Mouse (Mus musculus) urinary bladder, adult 2 months (tissue): ENCODE data around the gene Hipk1. TPM values are rescaled to one million over a fixed set of nuclear protein-coding genes. Genes with fewer than 3 reads are reported as not detected.
A peak's percentile ranks its signal among the peaks of the same experiment; 100 is the strongest.
"Not testable (repeated sequence)": the region's sequence is repeated elsewhere in the genome, so short reads cannot be mapped to it uniquely, and the experiment has no call there.

Experiments used
- DNase-seq: peaks from one replicate; pipeline ENCODE4 v3.0.0; 2022; ENCODE audit warnings: low spot score
- polyA plus RNA-seq: library from polyadenylated mRNA; depleted of rRNA; stranded (reverse); fragments of >200 nt; gene quantifications from 2 replicates; pipeline ENCODE4 v1.2.3, GENCODE M21; 2012

Hipk1 gene
- polyA plus RNA-seq, 1 experiment: 31.6 TPM

DNA sequence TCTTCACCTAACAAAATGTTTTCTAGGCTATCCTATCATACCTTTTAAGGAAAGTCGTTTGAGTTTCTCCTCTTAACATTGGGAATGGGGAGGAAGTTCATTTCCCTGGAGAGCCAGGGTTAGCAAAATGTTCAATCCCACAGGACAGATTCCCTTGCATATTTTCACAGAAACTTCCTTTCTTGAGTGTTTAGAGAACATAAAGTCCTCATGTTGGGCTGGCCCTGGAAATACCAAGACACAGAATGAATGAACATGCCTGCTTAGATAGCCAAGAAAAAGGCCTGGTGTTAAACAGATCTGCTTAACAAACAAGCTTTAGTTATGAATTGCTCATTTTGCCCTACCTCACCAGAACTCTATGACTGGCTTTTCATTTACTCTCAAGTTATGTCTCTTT is 1.2 kb upstream of the Hipk1 start:
- DNase-seq: no peak

DNA sequence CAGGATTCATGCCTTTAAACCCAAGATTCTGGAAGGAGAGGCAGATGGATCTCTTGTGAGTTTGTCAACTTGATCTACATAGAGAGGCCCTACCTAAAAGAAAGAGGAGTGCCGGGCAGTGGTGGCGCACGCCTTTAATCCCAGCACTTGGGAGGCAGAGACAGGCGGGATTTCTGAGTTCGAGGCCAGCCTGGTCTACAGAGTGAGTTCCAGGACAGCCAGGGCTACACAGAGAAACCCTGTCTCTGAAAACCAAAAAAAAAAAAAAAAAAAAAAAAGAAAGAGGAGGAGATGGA is 696 bp upstream of the Hipk1 start:
- DNase-seq: not testable (repeated sequence)

DNA sequence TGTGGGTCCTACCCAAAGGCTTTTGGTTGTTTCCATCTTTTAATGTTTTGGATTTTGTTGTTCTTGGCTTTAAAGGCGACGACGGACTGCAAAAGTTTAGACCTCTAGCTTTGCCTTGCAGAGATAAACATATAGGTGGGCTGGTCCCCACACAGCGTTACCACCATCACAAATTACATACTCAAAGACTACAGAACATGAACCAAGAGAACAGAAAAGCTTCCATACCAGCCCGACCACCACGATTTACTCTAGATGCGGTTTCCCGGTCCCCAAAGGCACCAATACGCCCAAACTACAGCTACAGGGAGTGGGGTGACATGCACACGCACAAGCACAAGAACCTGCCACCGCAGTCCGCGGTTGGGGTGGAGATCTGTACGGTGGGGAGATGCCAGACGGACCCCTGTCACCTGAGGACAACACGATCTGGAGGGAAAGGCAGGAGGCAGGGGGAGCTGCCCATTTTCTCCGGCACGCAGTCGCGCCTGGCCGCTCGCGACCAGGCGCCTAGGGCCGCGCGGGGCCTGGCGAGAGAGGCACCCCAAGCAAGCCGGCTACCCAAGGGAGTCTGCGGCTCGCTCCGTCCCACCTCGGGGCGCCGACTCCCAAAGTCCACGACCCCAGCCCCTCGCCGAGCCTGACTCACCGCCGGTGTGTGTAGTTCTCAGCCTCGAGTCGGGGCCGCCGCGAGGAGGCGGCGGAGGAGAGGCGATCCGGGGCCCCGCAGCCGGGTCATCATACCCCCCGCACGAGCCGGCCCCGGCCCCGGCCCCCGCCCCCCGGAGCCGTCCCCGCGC is 817 bp downstream of the Hipk1 start:
- DNase-seq: peak; percentile 59

DNA sequence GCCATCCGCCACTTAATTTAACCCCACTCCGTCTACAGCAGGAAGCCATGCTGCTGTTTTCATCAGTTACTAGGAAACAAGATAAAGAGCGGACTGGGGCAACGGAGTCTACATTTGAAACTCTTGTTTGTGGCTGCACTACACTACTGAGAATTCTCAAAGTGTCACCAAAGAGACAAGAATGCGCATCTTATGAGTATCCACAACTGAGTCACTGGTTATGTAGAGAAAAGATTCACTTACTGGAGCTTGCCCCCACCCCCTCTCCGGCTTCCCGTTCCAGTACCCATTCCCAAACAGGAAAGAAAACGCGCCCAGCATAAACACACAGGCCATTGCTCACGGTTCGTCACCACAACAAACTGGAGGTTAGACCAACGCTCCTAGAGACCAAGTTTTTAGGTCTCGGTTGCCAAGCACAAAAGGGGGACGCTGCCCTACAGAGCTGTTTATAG is 1.4 kb downstream of the Hipk1 start:
- DNase-seq: no peak

DNA sequence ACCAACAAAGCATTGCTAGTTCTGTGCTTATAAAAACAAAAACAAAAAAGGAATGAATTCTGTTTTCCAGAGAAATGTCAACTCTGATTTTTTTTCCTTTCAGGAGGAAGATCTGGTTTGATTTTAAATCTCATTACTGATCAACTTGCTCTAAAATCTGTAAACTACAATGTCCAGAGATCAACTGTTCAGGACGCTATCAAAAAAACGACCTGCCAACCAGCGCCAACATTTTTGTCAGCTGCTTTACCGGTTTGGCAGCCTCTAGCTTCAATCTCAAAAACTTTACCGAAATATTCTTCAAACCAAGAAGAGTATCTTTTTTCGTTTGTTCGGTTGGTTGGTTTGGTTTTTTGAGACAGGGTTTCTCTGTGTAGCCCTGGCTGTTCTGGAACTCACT is 2.3 kb downstream of the Hipk1 start:
- no peak for DNase-seq

DNA sequence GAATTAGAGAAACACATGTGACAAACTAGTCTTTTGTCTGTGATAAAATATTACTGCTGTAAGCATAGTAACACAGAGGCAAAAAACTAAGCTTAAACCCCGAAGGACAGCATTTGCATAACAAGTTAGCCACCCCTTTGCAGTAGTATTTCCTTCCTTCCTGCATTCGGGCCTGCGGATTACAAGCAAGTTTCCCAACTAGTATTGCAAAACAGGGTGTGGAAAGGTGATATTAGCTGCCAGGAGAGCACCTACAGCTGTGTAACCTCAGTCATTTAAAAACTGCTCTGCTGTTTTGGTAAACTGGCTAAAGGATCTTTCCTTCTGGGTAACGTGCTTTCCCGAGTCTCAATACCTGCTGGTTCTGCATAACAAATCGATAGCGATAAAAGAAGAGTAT is 4.1 kb downstream of the Hipk1 start:
- DNase-seq: no peak

DNA sequence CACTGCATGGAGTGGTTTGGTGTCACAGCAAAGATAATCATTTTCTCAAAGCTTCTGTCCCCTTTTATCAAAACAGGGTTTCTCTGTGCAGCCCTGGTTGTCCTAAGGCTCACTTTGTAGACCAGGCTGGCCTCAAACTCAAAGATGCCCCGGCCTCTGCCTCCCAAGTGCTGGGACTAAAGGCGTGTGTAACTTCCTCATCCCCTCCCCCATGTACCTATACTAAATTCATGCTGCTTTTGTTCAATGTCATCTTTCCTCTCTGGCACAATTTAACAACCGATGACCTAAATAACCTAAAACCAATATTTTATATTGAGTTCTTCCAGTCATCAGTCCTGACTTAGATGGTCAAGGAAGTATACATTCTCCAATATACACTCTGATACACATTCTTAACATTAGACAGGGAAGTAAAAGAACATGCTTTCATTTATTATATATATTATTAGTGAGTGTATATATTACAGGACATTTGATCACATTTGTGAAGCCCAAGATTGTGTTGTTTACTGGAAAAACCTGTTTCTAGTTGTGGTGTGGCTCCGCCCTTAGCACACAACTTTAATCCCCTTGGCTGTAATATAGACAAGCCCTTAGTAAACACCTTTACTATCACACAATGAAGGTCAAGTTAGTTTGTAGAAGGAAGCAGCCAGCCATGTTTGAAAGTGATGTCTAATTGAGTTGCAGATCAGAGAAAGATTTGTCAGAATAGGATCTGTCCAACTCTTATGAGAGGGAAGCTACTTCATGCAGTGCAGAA is 8.3 kb downstream of the Hipk1 start:
- no peak for DNase-seq

DNA sequence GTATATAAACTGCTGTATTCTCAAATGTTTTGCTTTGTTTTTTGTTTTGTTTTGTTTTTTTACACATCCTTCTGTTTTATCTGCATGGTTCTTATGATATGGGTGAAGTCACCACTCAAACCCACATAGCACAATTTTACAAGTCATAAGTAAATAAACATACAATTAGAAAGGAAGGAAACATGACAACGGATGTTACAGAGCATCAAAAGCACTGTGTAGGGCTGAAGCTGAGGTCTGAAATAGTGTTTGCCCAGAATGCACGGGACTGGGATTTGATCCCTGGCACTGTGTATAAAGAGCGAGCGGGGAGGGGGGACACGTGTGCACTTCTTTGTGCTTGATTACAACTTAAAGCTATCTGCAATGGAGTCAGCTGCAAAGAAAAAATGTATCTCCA is 10.6 kb downstream of the Hipk1 start:
- no peak for DNase-seq

DNA sequence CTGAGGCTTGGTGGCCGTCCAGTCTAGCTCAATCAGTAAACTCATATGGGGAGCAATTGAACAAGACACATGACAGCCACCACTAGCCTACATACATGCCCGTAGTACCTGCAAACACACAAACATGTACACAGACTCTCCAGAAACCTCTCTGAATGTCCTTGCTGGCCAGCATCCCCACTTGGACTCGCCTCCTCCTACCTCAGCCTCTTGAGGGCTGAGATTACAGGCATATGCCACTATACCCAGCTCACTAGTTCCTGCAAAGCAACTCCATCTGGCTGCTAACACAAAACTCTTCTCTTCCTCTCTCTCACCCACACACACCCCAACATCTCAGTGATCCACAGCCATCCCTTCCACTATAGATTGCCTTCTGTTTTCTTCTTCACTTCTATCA is 11.1 kb downstream of the Hipk1 start:
- no peak for DNase-seq

DNA sequence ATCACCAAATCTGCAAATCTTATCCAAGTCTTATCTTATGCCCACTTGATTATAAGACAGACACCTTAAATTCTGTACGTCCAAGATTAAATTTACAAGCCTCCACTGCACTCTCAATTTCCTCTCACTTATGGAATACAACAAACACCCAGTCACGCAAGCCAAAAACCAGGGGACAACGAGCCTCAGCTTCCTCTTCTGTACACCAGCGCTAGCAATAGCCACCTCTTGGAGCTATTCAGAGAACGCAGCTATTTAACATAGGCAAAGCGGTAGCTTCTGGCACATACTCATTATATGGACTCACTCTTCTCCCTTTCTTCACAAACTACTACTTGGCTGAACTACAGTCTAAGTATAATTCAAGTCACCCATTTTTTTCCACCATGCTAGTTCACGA is 12.2 kb downstream of the Hipk1 start:
- no peak for DNase-seq

DNA sequence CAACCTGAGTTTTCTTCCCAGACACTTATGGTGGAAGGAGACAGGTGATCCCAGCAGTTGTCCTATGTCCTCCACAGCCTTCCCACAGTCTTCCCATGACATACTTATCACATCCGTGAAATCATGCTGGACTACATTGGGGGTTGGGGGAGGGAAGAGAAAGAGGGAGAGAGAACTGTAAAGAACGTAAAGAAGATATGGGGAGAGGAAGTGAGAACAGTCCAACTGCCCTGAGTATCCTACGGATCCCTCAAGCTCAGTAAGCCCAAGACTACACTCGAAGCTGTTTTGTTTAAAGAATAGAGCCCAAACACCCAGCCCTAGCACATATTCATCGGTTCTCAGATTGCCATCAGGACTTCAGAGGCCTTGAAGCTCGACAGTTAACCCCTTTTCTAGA is 12.7 kb downstream of the Hipk1 start:
- DNase-seq: no peak

DNA sequence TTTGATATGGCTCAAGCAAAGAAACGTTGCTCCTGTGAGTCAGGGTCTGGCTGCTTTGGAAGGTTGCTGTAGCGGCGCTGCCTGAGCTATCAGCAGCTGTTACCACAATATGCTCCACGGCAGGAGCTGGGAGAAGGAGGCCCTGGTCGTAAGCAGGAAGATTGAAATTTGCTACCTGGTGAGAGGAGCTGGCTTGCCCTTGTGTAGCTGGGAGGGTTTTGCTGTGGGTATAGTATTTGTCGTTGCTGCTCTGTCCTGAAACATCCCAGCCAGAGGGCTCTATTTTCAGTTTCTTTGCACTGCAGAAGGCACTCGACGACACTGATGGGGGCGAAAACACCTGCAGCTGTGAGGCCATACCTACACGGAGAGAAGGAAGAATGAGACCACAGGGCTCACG is 13.4 kb downstream of the Hipk1 start:
- DNase-seq: no peak

DNA sequence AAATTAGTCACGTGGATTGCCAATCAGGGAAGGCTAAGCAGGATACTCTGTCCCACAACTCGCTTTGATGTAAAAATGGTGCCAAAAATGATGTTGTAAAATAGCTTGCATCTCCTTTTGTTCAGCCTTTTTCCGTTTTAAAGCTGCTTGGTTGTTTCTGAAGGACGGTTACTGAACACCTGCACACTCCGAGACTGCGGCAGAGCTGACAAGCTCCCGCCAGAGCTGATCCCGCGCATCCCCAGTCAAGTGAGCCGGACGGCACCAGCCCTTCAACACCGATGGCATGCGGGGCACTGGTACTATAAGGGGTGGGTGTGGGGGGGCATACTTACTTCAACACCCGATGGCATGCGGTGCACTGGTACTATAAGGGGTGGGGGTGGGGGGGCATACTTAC is 17.4 kb downstream of the Hipk1 start:
- no peak for DNase-seq

DNA sequence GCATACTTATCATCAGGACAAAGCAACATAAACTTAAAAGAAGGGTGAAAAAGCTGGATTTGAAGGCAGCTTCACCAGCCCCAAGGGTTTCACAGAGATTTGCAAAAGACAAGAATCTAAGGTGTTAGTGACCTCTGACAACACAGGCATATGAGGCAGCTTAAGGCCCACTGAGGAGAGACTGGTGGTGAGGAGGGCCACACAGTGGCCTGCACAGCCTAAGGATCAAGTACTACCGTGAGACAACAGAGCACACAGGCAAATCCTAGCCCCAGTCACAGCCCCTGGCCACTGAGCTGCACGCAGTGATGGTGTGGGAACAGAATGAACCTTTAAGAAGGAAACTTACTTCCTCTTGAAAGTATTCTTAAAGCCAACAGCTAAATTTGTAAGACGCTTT is 17.9 kb downstream of the Hipk1 start:
- DNase-seq: no peak

DNA sequence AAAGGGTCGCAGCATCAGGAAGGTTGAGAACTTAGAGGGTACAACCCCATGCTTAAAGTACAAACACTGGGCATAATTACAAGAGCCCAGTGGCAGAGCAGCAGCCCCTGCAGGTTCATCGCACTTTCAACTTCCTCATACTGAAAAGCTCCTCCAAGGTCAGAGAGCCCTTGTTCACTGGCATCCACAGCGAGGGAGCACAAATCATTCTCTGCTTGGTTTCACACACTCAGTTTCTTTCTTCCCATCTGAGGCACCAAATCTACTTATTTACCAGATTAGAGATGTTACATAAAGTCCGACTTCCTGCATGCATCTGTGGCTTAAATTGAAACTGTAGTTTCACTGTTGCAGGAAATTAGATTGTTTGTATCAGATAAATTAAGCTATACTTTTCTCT is 18.5 kb downstream of the Hipk1 start:
- no peak for DNase-seq

DNA sequence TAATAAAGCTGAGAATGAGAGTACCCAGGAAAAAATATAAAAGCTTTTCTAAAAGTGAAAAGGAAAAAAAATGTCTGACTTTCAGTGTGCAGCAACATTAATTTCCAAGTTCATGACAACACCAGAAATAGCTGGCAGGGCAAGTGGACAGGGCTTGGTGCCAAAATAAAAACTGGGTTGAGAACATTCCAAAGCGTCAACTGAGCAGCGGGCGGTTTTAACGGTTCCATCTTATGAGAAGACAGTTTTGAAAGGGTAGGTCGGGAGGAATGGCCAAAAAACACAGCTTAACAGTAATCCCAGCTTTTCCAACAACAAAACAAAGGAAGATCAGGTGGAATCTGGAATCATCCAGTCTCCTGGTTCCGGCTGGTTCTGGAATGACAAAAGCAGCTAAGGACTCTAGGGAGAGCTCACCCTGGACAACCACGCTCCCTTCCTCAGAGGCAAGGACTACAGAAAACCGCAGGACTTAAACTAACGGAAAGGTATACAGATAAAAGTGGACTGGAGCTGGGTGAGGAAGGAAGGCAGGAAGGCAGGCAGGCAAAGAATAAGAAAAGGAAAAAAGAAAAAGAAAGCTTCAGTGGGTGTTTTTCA is 19.7 kb downstream of the Hipk1 start:
- no peak for DNase-seq

DNA sequence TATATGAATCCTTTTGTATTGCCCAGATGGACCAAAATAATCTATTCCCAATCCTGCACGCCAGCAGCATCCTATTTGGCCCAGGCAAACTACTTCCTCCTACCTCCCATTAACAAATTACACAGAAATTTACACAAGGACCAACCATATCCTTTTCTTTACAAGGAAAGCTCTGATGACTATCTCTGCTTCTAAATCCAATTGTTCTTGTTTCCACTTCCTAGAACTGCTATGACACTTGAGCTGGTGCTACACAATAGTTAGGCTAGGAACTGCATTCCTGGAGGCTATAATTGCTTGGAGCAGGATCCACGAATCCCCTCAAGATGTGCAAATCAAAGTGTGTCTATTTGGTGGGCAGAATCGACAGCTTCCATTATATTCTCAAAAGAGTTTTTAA is 24.6 kb downstream of the Hipk1 start:
- DNase-seq: no peak

DNA sequence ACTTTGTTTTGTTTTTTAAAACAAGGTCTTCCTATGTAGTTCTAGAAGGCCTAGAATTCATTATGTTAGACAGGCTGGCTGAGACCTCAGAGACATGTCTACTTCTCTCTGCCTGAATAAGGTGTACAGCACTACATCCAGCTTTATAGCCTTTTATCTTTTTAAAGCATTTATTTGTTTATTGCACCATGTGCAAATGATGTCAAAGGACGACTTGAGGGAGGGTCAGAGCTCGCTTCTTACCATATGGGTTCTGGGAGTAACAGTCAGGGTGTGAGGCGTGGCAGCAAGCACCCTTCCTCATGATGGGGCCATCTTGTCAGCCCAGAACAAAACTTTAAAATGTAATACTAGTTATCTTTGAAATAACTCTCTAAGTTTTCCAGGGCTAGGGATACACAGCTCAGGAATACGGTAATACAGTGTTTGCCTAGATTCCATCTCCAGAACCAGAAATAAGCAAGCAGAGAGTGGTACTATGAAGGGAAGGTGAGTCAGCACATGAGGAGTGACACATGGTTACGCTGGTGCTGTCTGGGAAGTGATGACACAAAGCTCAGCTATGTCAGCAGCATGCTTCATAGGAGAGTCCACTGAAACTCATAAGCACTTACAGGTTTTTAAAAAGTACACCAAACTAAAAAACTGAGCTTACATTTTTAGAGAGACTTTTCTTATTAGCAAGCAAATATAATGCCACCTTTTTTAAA is 31.9 kb downstream of the Hipk1 start:
- DNase-seq: no peak

DNA sequence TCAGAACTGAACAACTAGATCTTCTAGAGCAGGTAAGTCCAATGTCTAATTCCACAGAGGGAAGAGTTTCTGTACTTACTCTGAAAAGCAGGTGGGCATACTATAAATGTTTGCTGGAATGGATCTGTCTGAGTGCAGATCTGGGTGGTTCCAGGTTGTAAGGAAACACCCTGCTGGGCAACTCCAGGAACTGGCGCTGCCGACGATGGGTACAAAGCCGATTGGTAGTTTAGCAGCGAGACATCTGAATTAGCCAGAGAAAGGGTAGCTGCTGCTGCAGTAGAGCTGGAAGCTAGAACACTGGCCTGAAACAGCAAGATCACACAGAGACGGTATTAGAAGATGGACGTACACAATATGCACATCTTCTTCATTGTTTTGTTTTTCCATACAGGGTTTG is 32.9 kb downstream of the Hipk1 start:
- DNase-seq: no peak

DNA sequence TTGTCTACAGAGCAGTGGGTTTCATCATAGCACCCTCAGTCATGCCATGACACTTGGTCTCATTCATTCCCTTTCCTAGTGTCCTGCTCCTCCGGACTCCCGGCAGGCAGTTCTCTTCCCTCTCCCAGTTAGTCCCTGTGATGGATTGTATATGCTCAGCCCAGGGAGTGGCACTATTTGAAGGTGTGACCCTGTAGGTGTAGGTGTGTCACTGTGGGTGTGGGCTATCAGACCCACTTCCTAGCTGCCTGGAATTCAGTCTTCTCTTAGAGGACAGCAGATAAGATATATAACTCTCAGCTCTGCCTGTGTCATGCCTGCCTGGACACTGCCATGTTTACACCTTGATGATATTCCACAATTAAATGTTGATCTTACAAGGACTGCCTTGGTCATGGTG is 34.4 kb downstream of the Hipk1 start:
- DNase-seq: no peak

DNA sequence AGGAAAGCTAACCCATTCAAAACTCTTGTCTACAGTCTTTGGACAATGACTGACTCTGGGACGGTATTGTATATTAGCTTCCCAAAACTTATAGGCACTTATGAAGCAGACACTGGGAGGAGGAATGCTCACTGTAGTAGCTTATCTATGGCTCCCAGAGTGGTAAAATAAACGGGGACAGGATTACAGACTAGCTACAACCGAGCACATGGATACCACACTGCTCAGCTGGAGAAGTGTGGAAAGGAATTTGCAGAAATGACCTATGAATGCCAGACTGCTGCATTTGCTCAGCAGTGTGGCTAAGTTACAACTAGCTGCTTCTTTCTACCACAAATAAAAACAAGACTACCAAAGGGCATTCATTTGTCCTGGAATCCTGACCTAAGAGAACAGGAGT is 36.0 kb downstream of the Hipk1 start:
- no peak for DNase-seq

DNA sequence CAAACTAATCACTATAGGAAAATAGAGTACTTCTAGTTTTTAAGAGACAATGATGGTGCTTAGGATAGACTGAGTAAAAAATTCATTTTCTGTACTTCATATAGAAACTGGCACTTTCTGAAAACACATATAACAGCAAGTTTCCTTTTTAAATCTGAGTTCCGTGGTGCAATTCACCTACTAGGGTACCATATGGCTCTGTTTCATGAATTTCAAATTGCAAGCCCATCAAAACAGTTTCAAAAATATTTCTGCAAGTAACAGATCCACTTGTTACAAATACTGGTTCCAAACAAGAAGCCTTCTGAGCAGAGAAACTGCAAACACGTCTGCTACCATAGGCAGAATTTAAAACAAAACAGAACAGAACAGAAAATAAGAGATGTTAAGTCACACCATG is 39.8 kb downstream of the Hipk1 start:
- DNase-seq: no peak

DNA sequence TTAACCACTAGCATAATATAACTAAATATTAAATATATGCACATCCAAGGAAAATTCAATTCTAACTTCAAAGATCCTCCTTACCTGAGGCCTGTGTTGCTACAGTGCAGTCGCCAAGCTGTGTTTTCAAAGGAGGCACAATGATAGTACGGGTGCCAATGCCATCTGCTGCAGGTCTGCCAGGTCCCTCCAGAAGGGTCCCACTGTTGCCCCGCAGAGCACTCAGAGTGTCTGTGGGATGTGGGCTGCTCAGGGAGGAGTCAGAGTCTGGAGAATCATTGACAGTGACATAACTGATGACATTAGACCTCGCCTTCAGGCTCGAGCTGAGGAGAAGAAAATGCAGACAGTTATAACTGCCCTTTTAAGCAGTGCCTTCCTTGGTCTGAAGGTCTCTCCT is 44.7 kb downstream of the Hipk1 start:
- no peak for DNase-seq
